Mouse (Mus musculus): ENCODE data around the gene Ldha.

- TF ChIP-seq CTCF (IDR thresholded peaks at IDR 0.05; ENCODE audit: low read depth) (no peak), EP300 (IDR thresholded peaks at IDR 0.05; ENCODE audit: low read depth) (no peak)
These were observed 9.6 kb upstream of the Ldha start for GRCm38 (mm10) chr7:46831693-46832092.

Data from liver, postnatal 0 days (tissue).